Mouse (Mus musculus): Measurements from ENCODE around the gene Amotl2. TPM values are rescaled to one million over a fixed set of nuclear protein-coding genes. Genes with fewer than 3 reads are reported as not detected.

Amotl2 gene
- total and polyA plus RNA-seq, 3 experiments, result not detected

GRCm38 (mm10) chr9:102771308-102771895, 54.9 kb downstream of the Amotl2 start:
- H3K9ac ChIP-seq (ENCODE audit: control insufficient read depth, low read depth, low read length, poor library complexity, severe bottlenecking), result no peak overlapping the region
- H3K36me3 ChIP-seq (ENCODE audit: control insufficient read depth in 1 of 2, insufficient read depth in 2 of 2, low read length in 2 of 2), result no peaks in the 10 kb centered on the region
- no peak for TF ChIP-seq BHLHE40 (IDR thresholded peaks at IDR 0.05; ENCODE audit: borderline replicate concordance, low read depth, low read length)
- no peak for TF ChIP-seq ZNF384 (IDR thresholded peaks at IDR 0.05; ENCODE audit: low read depth, low read length)
- TF ChIP-seq TAL1 (IDR thresholded peaks at IDR 0.05; ENCODE audit: low read length), result no peak
- no peak for TF ChIP-seq TBP (IDR thresholded peaks at IDR 0.05; ENCODE audit: low read depth, low read length)
- no peak for TF ChIP-seq MYB (IDR thresholded peaks at IDR 0.05; ENCODE audit: low read depth, low read length)
- TF ChIP-seq POLR2AphosphoS5 (IDR thresholded peaks at IDR 0.05; ENCODE audit: borderline replicate concordance, low read depth, low read length), result no peak
- TF ChIP-seq NRF1 (IDR thresholded peaks at IDR 0.05; ENCODE audit: insufficient read depth, low read depth, low read length, poor library complexity, severe bottlenecking), result no peak
- no peak for TF ChIP-seq CHD1 (IDR thresholded peaks at IDR 0.05; ENCODE audit: low read depth, low read length)
- H3K4me1 ChIP-seq (ENCODE audit: control insufficient read depth in 1 of 2, insufficient read depth in 2 of 2, low read length in 2 of 2), result no peaks in the 10 kb centered on the region
- no peaks in the 10 kb centered on the region for H3K79me2 ChIP-seq (ENCODE audit: control insufficient read depth, insufficient read depth, low read length, poor library complexity)
- no peak overlapping the region for H3K27ac ChIP-seq (ENCODE audit: control insufficient read depth, low read depth, low read length)
- H3K4me3 ChIP-seq (ENCODE audit: control insufficient read depth in 1 of 2, insufficient read depth in 1 of 2, low read depth in 2 of 2, low read length in 2 of 2), result no peak overlapping the region
- no peak for DNase-seq (ENCODE audit: low read depth, low spot score)
- no peaks in the 10 kb centered on the region for H3K27me3 ChIP-seq (ENCODE audit: control insufficient read depth in 1 of 2, insufficient read depth in 2 of 2, low read length in 2 of 2)
- no peaks in the 10 kb centered on the region for H3K9me3 ChIP-seq (replicated peaks; ENCODE audit: insufficient read depth, low read length)

GRCm38 (mm10) chr9:102777631-102778591, 61.4 kb downstream of the Amotl2 start:
- TF ChIP-seq SMC3 (IDR thresholded peaks at IDR 0.05; ENCODE audit: low read depth, low read length), result no peak
- TF ChIP-seq ELF1 (IDR thresholded peaks at IDR 0.05; ENCODE audit: low read depth, low read length), result no peak
- TF ChIP-seq NELFE (IDR thresholded peaks at IDR 0.05; ENCODE audit: low read depth, low read length), result no peak
- TF ChIP-seq GATA1 (IDR thresholded peaks at IDR 0.05; ENCODE audit: low read depth, low read length), result no peak
- TF ChIP-seq SIN3A (IDR thresholded peaks at IDR 0.05; ENCODE audit: low read length), result no peak
- no peak for TF ChIP-seq MAX (IDR thresholded peaks at IDR 0.05; ENCODE audit: low read length)
- TF ChIP-seq EP300 (IDR thresholded peaks at IDR 0.05; ENCODE audit: low read depth in 1 of 2, low read length in 2 of 2), result no peak
- TF ChIP-seq POLR2AphosphoS2 (IDR thresholded peaks at IDR 0.05; ENCODE audit: low read length), result no peak
- no peak for TF ChIP-seq USF1 (IDR thresholded peaks at IDR 0.05; ENCODE audit: low read depth, low read length)
- TF ChIP-seq HCFC1 (IDR thresholded peaks at IDR 0.05; ENCODE audit: low read depth, low read length), result no peak
- DNase-seq (ENCODE audit: low read depth, low spot score), result no peak
- Histone ChIP-seq H3K36me3 (ENCODE audit: control insufficient read depth in 1 of 2, insufficient read depth in 2 of 2, low read length in 2 of 2) (no peaks in the 10 kb centered on the region), H3K27ac (ENCODE audit: control insufficient read depth, low read depth, low read length) (no peak overlapping the region), H3K4me1 (ENCODE audit: control insufficient read depth in 1 of 2, insufficient read depth in 2 of 2, low read length in 2 of 2) (no peaks in the 10 kb centered on the region), H3K9me3 (replicated peaks; ENCODE audit: insufficient read depth, low read length) (no peaks in the 10 kb centered on the region), H3K9ac (ENCODE audit: control insufficient read depth, low read depth, low read length, poor library complexity, severe bottlenecking) (no peak overlapping the region), H3K79me2 (ENCODE audit: control insufficient read depth, insufficient read depth, low read length, poor library complexity) (no peaks in the 10 kb centered on the region), H3K27me3 (ENCODE audit: control insufficient read depth in 1 of 2, insufficient read depth in 2 of 2, low read length in 2 of 2) (no peaks in the 10 kb centered on the region), H3K4me3 (ENCODE audit: control insufficient read depth in 1 of 2, insufficient read depth in 1 of 2, low read depth in 2 of 2, low read length in 2 of 2) (no peak overlapping the region)

Measured in MEL (cell line).